Mouse (Mus musculus) retina, postnatal 1 day (tissue): ENCODE measurements around the gene Hfe.

ENCODE experiments used
- DNase-seq: peaks from one replicate; pipeline ENCODE4 v3.0.0-alpha.2; 2012

Gene Hfe

GRCm38 (mm10) chr13:23710374-23711089, at the start of gene Hfe:
Gene Hfe, minus strand, starts transcription at chr13:23710854.
- peak; percentile 75 for DNase-seq

GRCm38 (mm10) chr13:23759916-23760239, 49.2 kb upstream of the Hfe start:
- no peak for DNase-seq

- no peak for DNase-seq
Measured at GRCm38 (mm10) chr13:23759251-23759771, 48.7 kb upstream of the Hfe start.

- DNase-seq = no peak
Measured at GRCm38 (mm10) chr13:23757921-23758320, 47.3 kb upstream of the Hfe start.

GRCm38 (mm10) chr13:23757211-23757773, 46.6 kb upstream of the Hfe start:
- DNase-seq = peak; percentile 55

- DNase-seq = peak; percentile 95
Measured at GRCm38 (mm10) chr13:23756790-23757189, 46.1 kb upstream of the Hfe start, which contains the start of gene Hist1h4b. Gene Hist1h4b, plus strand, starts transcription at chr13:23757013.

- no peak for DNase-seq
Measured at GRCm38 (mm10) chr13:23755000-23755399, 44.3 kb upstream of the Hfe start.

GRCm38 (mm10) chr13:23753314-23754078, 42.8 kb upstream of the Hfe start:
- DNase-seq = no peak

GRCm38 (mm10) chr13:23752742-23753172, 42.1 kb upstream of the Hfe start:
- DNase-seq = no peak

GRCm38 (mm10) chr13:23752067-23752741, 41.5 kb upstream of the Hfe start, which contains the start of gene Hist1h3b:
Gene Hist1h3b, plus strand, starts transcription at chr13:23752267.
- peak; percentile 96 for DNase-seq

GRCm38 (mm10) chr13:23751478-23751956, 40.9 kb upstream of the Hfe start:
- DNase-seq = no peak

GRCm38 (mm10) chr13:23750839-23751477, 40.3 kb upstream of the Hfe start, which contains the start of gene Hist1h2ab:
Gene Hist1h2ab, plus strand, starts transcription at chr13:23751126.
- peak; percentile 90 for DNase-seq

- DNase-seq = no peak
Measured at GRCm38 (mm10) chr13:23749563-23750121, 39.0 kb upstream of the Hfe start.

- no peak for DNase-seq
Measured at GRCm38 (mm10) chr13:23747892-23748288, 37.2 kb upstream of the Hfe start.

GRCm38 (mm10) chr13:23747081-23747891, 36.6 kb upstream of the Hfe start:
- peak; percentile 56 for DNase-seq

GRCm38 (mm10) chr13:23746201-23747080, 35.8 kb upstream of the Hfe start, which contains the start of gene Hist1h2bb:
Gene Hist1h2bb, plus strand, starts transcription at chr13:23746734.
- peak; percentile 97 for DNase-seq

GRCm38 (mm10) chr13:23745381-23746161, 34.9 kb upstream of the Hfe start, which contains the start of gene Hist1h3c:
Gene Hist1h3c, minus strand, starts transcription at chr13:23745602.
- DNase-seq = peak; percentile 96
